Mouse (Mus musculus) cerebellum, postnatal 14 days (tissue): Measurements from ENCODE around the gene Aspdh.

Source experiments
- DNase-seq, 2 experiments: peaks; one replicate each; pipeline ENCODE4 v3.0.0; 2021; ENCODE audit warnings: mixed read lengths in 2 of 2

Aspdh gene

GRCm38 (mm10) chr7:44465111-44465510 is at the start of gene Aspdh:
Gene Aspdh, plus strand, starts transcription at chr7:44465391.
- peak; percentile 57 to 65 for DNase-seq

GRCm38 (mm10) chr7:44427666-44428065 is 37.5 kb upstream of the Aspdh start:
- DNase-seq = peak in 1 of 2 experiments; percentile 20

GRCm38 (mm10) chr7:44428171-44428950 is 36.8 kb upstream of the Aspdh start:
- DNase-seq = peak; percentile 65 to 78

- peak; percentile 79 for DNase-seq
Observed at GRCm38 (mm10) chr7:44428968-44429521, 36.1 kb upstream of the Aspdh start, which contains the start of gene Lrrc4b. Gene Lrrc4b, plus strand, starts transcription at chr7:44429018.

GRCm38 (mm10) chr7:44429534-44430488 is 35.4 kb upstream of the Aspdh start:
- peak; percentile 39 to 49 for DNase-seq

GRCm38 (mm10) chr7:44432550-44432949 is 32.6 kb upstream of the Aspdh start:
- no peak for DNase-seq

GRCm38 (mm10) chr7:44433371-44433770 is 31.8 kb upstream of the Aspdh start:
- peak in 1 of 2 experiments; percentile 72 for DNase-seq

- no peak for DNase-seq
Observed at GRCm38 (mm10) chr7:44434089-44434488, 31.1 kb upstream of the Aspdh start.

GRCm38 (mm10) chr7:44435796-44436195 is 29.4 kb upstream of the Aspdh start:
- peak; percentile 6 to 51 for DNase-seq

GRCm38 (mm10) chr7:44436267-44436666 is 28.9 kb upstream of the Aspdh start:
- peak; percentile 57 to 63 for DNase-seq

- no peak for DNase-seq
Observed at GRCm38 (mm10) chr7:44437188-44437587, 28.0 kb upstream of the Aspdh start.

GRCm38 (mm10) chr7:44437933-44438332 is 27.3 kb upstream of the Aspdh start:
- DNase-seq = peak; percentile 74 to 79

GRCm38 (mm10) chr7:44439696-44440095 is 25.5 kb upstream of the Aspdh start:
- DNase-seq = peak in 1 of 2 experiments; percentile 14

GRCm38 (mm10) chr7:44440479-44440878 is 24.7 kb upstream of the Aspdh start:
- DNase-seq = no peak

GRCm38 (mm10) chr7:44441180-44441579 is 24.0 kb upstream of the Aspdh start:
- no peak for DNase-seq

- DNase-seq = peak; percentile 80 to 86
Observed at GRCm38 (mm10) chr7:44441648-44442109, 23.5 kb upstream of the Aspdh start.

- peak; percentile 71 to 80 for DNase-seq
Observed at GRCm38 (mm10) chr7:44442407-44442821, 22.8 kb upstream of the Aspdh start.

GRCm38 (mm10) chr7:44443268-44444173 is 21.7 kb upstream of the Aspdh start:
- DNase-seq = peak; percentile 72 to 76

- DNase-seq = peak; percentile 39 to 42
Observed at GRCm38 (mm10) chr7:44444886-44445527, 20.2 kb upstream of the Aspdh start.

GRCm38 (mm10) chr7:44445528-44445923 is 19.7 kb upstream of the Aspdh start:
- peak in 1 of 2 experiments; percentile 34 for DNase-seq
